Mouse (Mus musculus) liver (tissue): ENCODE measurements around the gene Gm3286.
"Not testable (repeated sequence)": the region's sequence is repeated elsewhere in the genome, so short reads cannot be mapped to it uniquely, and the experiment has no call there.

Source experiments
- DNase-seq: peaks from one replicate; pipeline ENCODE4 v3.0.0-alpha.2; 2020; ENCODE audit warnings: mixed read lengths

The Gm3286 gene

DNA sequence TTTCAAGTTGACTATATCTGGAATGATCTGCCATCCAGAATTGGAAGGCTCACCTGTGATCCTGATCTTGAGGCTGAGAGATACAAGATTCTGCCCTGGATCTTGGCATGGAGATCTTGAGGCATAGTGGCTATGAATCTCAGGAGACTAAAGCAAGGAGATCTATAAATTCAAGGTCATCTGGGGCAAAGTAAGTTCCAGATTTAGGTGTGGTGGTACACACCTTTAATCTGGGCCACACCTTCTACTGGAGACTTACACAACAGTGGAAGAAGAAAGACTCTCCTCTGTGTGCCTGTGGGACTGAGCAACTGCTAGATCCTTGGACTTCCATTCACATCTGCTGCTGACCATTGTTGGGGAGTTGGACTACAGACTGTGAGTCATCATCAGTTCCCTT is at the start of gene Gm3286:
Gm3286 (plus strand) TSS at position 301 of the 400 bp plus-strand sequence.
- DNase-seq: not testable (repeated sequence)
